Mouse (Mus musculus): Measurements from ENCODE around the gene Phf8.

- TF ChIP-seq RCOR1 (conservative IDR thresholded peaks at IDR 0.05; ENCODE audit: low read depth, low read length), result no peak
- no peak for TF ChIP-seq EP300 (IDR thresholded peaks at IDR 0.05; ENCODE audit: low read length)
- no peak for TF ChIP-seq MEF2A (IDR thresholded peaks at IDR 0.05; ENCODE audit: borderline replicate concordance, low read depth, low read length)
- TF ChIP-seq POLR2A (IDR thresholded peaks at IDR 0.05; ENCODE audit: low read depth, low read length), result no peak
- no peak for TF ChIP-seq CTCF (conservative IDR thresholded peaks at IDR 0.05 in 1 of 2, IDR thresholded peaks at IDR 0.05 in 1 of 2; ENCODE audit: low read depth in 2 of 2, low read length in 2 of 2)
- no peak for TF ChIP-seq TCF12 (IDR thresholded peaks at IDR 0.05; ENCODE audit: low read depth, low read length)
- no peak for TF ChIP-seq USF1 (IDR thresholded peaks at IDR 0.05; ENCODE audit: low read depth, low read length)
- TF ChIP-seq MAX (IDR thresholded peaks at IDR 0.05; ENCODE audit: low read length), result no peak
- TF ChIP-seq NRF1 (IDR thresholded peaks at IDR 0.05; ENCODE audit: low read depth, low read length), result no peak
- TF ChIP-seq ELF1 (IDR thresholded peaks at IDR 0.05; ENCODE audit: low read depth, low read length), result no peak
- TF ChIP-seq HCFC1 (IDR thresholded peaks at IDR 0.05; ENCODE audit: low read depth, low read length), result no peak
Measured at GRCm38 (mm10) chrX:151553356-151553755, 32.9 kb downstream of the Phf8 start.
